Mouse (Mus musculus): Measurements from ENCODE around the gene Efcab11. TPM values are rescaled to one million over a fixed set of nuclear protein-coding genes. Genes with fewer than 3 reads are reported as not detected.

The Efcab11 gene
- polyA plus RNA-seq (2012; rRNA removed): 2.2 and 2.4 TPM in 2 replicates

GRCm38 (mm10) chr12:99884269-99885261, at the start of gene Efcab11, which contains the start of gene Tdp1:
Efcab11 (minus strand) TSS chr12:99884439.
Tdp1 (plus strand) TSS chr12:99884517.
- peak within 1 kb of the TSS; percentile 92 for H3K4me3 ChIP-seq (ENCODE audit: control insufficient read depth, insufficient read depth, low read length)
- H3K36me3 ChIP-seq (ENCODE audit: control insufficient read depth, insufficient read depth, low read length): no peaks in the 10 kb centered on the region
- H3K4me1 ChIP-seq (replicated peaks; ENCODE audit: control insufficient read depth, insufficient read depth, low read length): peaks cover 8% of the 10 kb centered on the region
- under 1% methylated on average over 73 of the region's 73 CpGs for WGBS
- no peaks in the 10 kb centered on the region for H3K27me3 ChIP-seq (ENCODE audit: control insufficient read depth, insufficient read depth, low read length)
- TF ChIP-seq POLR2A (IDR thresholded peaks at IDR 0.05; ENCODE audit: control insufficient read depth, extremely low read depth, insufficient read depth, low read length, poor library complexity) (peak; percentile 74), CTCF (IDR thresholded peaks at IDR 0.05; ENCODE audit: borderline replicate concordance, control insufficient read depth, extremely low read depth, insufficient read depth, low read length, poor library complexity) (peak; percentile 59; the same call in 1 of the 2 replicates)
- peak; percentile 95 for DNase-seq
- H3K27ac ChIP-seq (ENCODE audit: control insufficient read depth, insufficient read depth, low read length): peak within 1 kb of the TSS; percentile 90

- Histone ChIP-seq H3K36me3 (ENCODE audit: control insufficient read depth, insufficient read depth, low read length) (peaks cover 6% of the 10 kb centered on the region; the same call in 1 of the 2 replicates), H3K4me1 (replicated peaks; ENCODE audit: control insufficient read depth, insufficient read depth, low read length) (no peaks in the 10 kb centered on the region), H3K27ac (ENCODE audit: control insufficient read depth, insufficient read depth, low read length) (no peak overlapping the region), H3K27me3 (ENCODE audit: control insufficient read depth, insufficient read depth, low read length) (no peaks in the 10 kb centered on the region), H3K4me3 (ENCODE audit: control insufficient read depth, insufficient read depth, low read length) (no peak overlapping the region)
- TF ChIP-seq CTCF (IDR thresholded peaks at IDR 0.05; ENCODE audit: borderline replicate concordance, control insufficient read depth, extremely low read depth, insufficient read depth, low read length, poor library complexity): no peak
- TF ChIP-seq POLR2A (IDR thresholded peaks at IDR 0.05; ENCODE audit: control insufficient read depth, extremely low read depth, insufficient read depth, low read length, poor library complexity): no peak
- no peak for DNase-seq
- 92% methylated on average over 3 of the region's 3 CpGs for WGBS
Measured at GRCm38 (mm10) chr12:99933630-99934029, 49.4 kb upstream of the Efcab11 start.

GRCm38 (mm10) chr12:99932245-99932644, 48.0 kb upstream of the Efcab11 start:
- TF ChIP-seq CTCF (IDR thresholded peaks at IDR 0.05; ENCODE audit: borderline replicate concordance, control insufficient read depth, extremely low read depth, insufficient read depth, low read length, poor library complexity) (no peak), POLR2A (IDR thresholded peaks at IDR 0.05; ENCODE audit: control insufficient read depth, extremely low read depth, insufficient read depth, low read length, poor library complexity) (no peak)
- 99% methylated on average over 4 of the region's 4 CpGs for WGBS
- no peak for DNase-seq
- Histone ChIP-seq H3K4me3 (ENCODE audit: control insufficient read depth, insufficient read depth, low read length) (no peak overlapping the region), H3K4me1 (replicated peaks; ENCODE audit: control insufficient read depth, insufficient read depth, low read length) (no peaks in the 10 kb centered on the region), H3K27ac (ENCODE audit: control insufficient read depth, insufficient read depth, low read length) (no peak overlapping the region), H3K27me3 (ENCODE audit: control insufficient read depth, insufficient read depth, low read length) (no peaks in the 10 kb centered on the region), H3K36me3 (ENCODE audit: control insufficient read depth, insufficient read depth, low read length) (peaks cover 6% of the 10 kb centered on the region; the same call in 1 of the 2 replicates)

GRCm38 (mm10) chr12:99929160-99929559, 44.9 kb upstream of the Efcab11 start:
- WGBS: 94% methylated on average over 1 of the region's 1 CpGs
- no peak for DNase-seq

GRCm38 (mm10) chr12:99928311-99928710, 44.1 kb upstream of the Efcab11 start:
- H3K27ac ChIP-seq (ENCODE audit: control insufficient read depth, insufficient read depth, low read length): no peak overlapping the region
- peaks cover under 1% of the 10 kb centered on the region; the same call in 1 of the 2 replicates for H3K36me3 ChIP-seq (ENCODE audit: control insufficient read depth, insufficient read depth, low read length)
- no peak overlapping the region for H3K4me3 ChIP-seq (ENCODE audit: control insufficient read depth, insufficient read depth, low read length)
- no peaks in the 10 kb centered on the region for H3K27me3 ChIP-seq (ENCODE audit: control insufficient read depth, insufficient read depth, low read length)
- H3K4me1 ChIP-seq (replicated peaks; ENCODE audit: control insufficient read depth, insufficient read depth, low read length): no peaks in the 10 kb centered on the region
- no peak for DNase-seq
- no peak for TF ChIP-seq CTCF (IDR thresholded peaks at IDR 0.05; ENCODE audit: borderline replicate concordance, control insufficient read depth, extremely low read depth, insufficient read depth, low read length, poor library complexity)
- TF ChIP-seq POLR2A (IDR thresholded peaks at IDR 0.05; ENCODE audit: control insufficient read depth, extremely low read depth, insufficient read depth, low read length, poor library complexity): no peak
- 95% methylated on average over 7 of the region's 7 CpGs for WGBS

More at GRCm38 (mm10) chr12:99929160-99929559, 44.9 kb upstream of the Efcab11 start:
- Histone ChIP-seq H3K4me3 (ENCODE audit: control insufficient read depth, insufficient read depth, low read length) (no peak overlapping the region), H3K4me1 (replicated peaks; ENCODE audit: control insufficient read depth, insufficient read depth, low read length) (no peaks in the 10 kb centered on the region), H3K27me3 (ENCODE audit: control insufficient read depth, insufficient read depth, low read length) (no peaks in the 10 kb centered on the region), H3K36me3 (ENCODE audit: control insufficient read depth, insufficient read depth, low read length) (no peaks in the 10 kb centered on the region), H3K27ac (ENCODE audit: control insufficient read depth, insufficient read depth, low read length) (no peak overlapping the region)
- TF ChIP-seq POLR2A (IDR thresholded peaks at IDR 0.05; ENCODE audit: control insufficient read depth, extremely low read depth, insufficient read depth, low read length, poor library complexity) (no peak), CTCF (IDR thresholded peaks at IDR 0.05; ENCODE audit: borderline replicate concordance, control insufficient read depth, extremely low read depth, insufficient read depth, low read length, poor library complexity) (no peak)

GRCm38 (mm10) chr12:99923703-99924102, 39.5 kb upstream of the Efcab11 start:
- H3K27ac ChIP-seq (ENCODE audit: control insufficient read depth, insufficient read depth, low read length): no peak overlapping the region
- 95% methylated on average over 5 of the region's 5 CpGs for WGBS
- no peak overlapping the region for H3K4me3 ChIP-seq (ENCODE audit: control insufficient read depth, insufficient read depth, low read length)
- DNase-seq: no peak
- H3K36me3 ChIP-seq (ENCODE audit: control insufficient read depth, insufficient read depth, low read length): peaks cover 4% of the 10 kb centered on the region; the same call in 1 of the 2 replicates
- TF ChIP-seq CTCF (IDR thresholded peaks at IDR 0.05; ENCODE audit: borderline replicate concordance, control insufficient read depth, extremely low read depth, insufficient read depth, low read length, poor library complexity): no peak
- TF ChIP-seq POLR2A (IDR thresholded peaks at IDR 0.05; ENCODE audit: control insufficient read depth, extremely low read depth, insufficient read depth, low read length, poor library complexity): no peak
- H3K4me1 ChIP-seq (replicated peaks; ENCODE audit: control insufficient read depth, insufficient read depth, low read length): no peaks in the 10 kb centered on the region
- H3K27me3 ChIP-seq (ENCODE audit: control insufficient read depth, insufficient read depth, low read length): no peaks in the 10 kb centered on the region
